Mouse (Mus musculus) cerebellum, postnatal 25 days (tissue): ENCODE results near the gene Cdh5.
"Not testable (repeated sequence)": the region's sequence is repeated elsewhere in the genome, so short reads cannot be mapped to it uniquely, and the experiment has no call there.

Source experiments
- DNase-seq, 2 experiments: peaks; one replicate each; pipeline ENCODE4 v3.0.0; 2021; ENCODE audit warnings: mixed read lengths in 2 of 2

The Cdh5 gene

GRCm38 (mm10) chr8:104090993-104091900 lies 10.2 kb upstream of the Cdh5 start:
- peak; percentile 25 to 35 for DNase-seq

- no peak for DNase-seq
These were observed 8.1 kb upstream of the Cdh5 start for GRCm38 (mm10) chr8:104093336-104093735.

GRCm38 (mm10) chr8:104095595-104095994 lies 5.8 kb upstream of the Cdh5 start:
- no peak for DNase-seq

GRCm38 (mm10) chr8:104096644-104097043 lies 4.8 kb upstream of the Cdh5 start:
- DNase-seq: no peak

GRCm38 (mm10) chr8:104098671-104099346 lies 2.6 kb upstream of the Cdh5 start:
- peak in 1 of 2 experiments; percentile 62 for DNase-seq

- peak; percentile 55 to 76 for DNase-seq
These were observed 1.9 kb upstream of the Cdh5 start for GRCm38 (mm10) chr8:104099347-104100099.

- DNase-seq: not testable (repeated sequence)
These were observed 701 bp upstream of the Cdh5 start for GRCm38 (mm10) chr8:104100724-104101123.

GRCm38 (mm10) chr8:104103462-104103861 lies 2.0 kb downstream of the Cdh5 start:
- no peak for DNase-seq

GRCm38 (mm10) chr8:104105768-104106167 lies 4.3 kb downstream of the Cdh5 start:
- no peak for DNase-seq

- peak in 1 of 2 experiments; percentile 8 for DNase-seq
These were observed 5.0 kb downstream of the Cdh5 start for GRCm38 (mm10) chr8:104106276-104106946.

GRCm38 (mm10) chr8:104107111-104107510 lies 5.7 kb downstream of the Cdh5 start:
- no peak for DNase-seq

GRCm38 (mm10) chr8:104108048-104108447 lies 6.6 kb downstream of the Cdh5 start:
- no peak for DNase-seq

- DNase-seq: no peak
These were observed 9.2 kb downstream of the Cdh5 start for GRCm38 (mm10) chr8:104110498-104111134.

- DNase-seq: no peak
These were observed 20.4 kb downstream of the Cdh5 start for GRCm38 (mm10) chr8:104121640-104122416.

GRCm38 (mm10) chr8:104123080-104123657 lies 21.7 kb downstream of the Cdh5 start:
- DNase-seq: no peak

- DNase-seq: no peak
These were observed 23.1 kb downstream of the Cdh5 start for GRCm38 (mm10) chr8:104124534-104124933.

- no peak for DNase-seq
These were observed 25.9 kb downstream of the Cdh5 start for GRCm38 (mm10) chr8:104127160-104127883.

GRCm38 (mm10) chr8:104130916-104131315 lies 29.5 kb downstream of the Cdh5 start:
- no peak for DNase-seq

- DNase-seq: no peak
These were observed 30.1 kb downstream of the Cdh5 start for GRCm38 (mm10) chr8:104131414-104131975.

GRCm38 (mm10) chr8:104134521-104134920 lies 33.1 kb downstream of the Cdh5 start:
- DNase-seq: no peak
